Mouse (Mus musculus) olfactory bulb, adult 2 months (tissue): ENCODE results near the gene Slfnl1.

Experiments
- CTCF ChIP-seq: fragments of 200-500 bp; IDR thresholded peaks from 2 replicates; pipeline ENCODE4 v1.5.1; 2012; ENCODE audit warnings: low read depth, mild to moderate bottlenecking, low read length, moderate library complexity; ENCODE audit not compliant: insufficient read depth
- POLR2A ChIP-seq: fragments of 200-500 bp; IDR thresholded peaks from 2 replicates; pipeline ENCODE4 v1.6.1; 2012; ENCODE audit warnings: mild to moderate bottlenecking, low read depth, low read length, moderate library complexity; ENCODE audit not compliant: insufficient read depth

DNA sequence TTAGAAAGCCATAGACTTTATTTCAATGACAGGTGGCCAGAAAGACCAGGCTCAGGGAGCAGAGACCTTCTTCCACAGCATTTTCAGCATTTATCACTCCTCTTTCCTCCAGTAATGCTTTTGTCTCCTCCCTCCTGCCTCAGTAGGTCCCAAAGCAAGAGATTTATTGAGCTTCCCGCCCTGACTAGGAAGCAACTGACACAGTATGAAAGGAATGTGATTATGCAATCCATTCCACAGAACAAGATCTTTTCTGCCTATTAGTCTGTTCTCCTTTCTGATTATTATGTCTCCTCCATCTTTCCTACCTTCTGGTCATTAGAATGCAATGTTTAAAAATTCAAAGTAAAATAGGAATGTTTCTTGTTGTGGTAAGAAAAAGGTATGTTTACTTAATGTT is 44.3 kb upstream of the Slfnl1 start:
- no peak for TF ChIP-seq CTCF
- no peak for TF ChIP-seq POLR2A
